Mouse (Mus musculus) heart, postnatal 25 days (tissue): ENCODE measurements at regions not wholly inside any gene's neighbourhood (a gene's known extent, or its start where the extent isn't known, plus 50 kb on each side); places are given as distances from the start of the nearest gene placed in this dataset.

ENCODE experiments used
- DNase-seq: peaks from one replicate; pipeline ENCODE4 v3.0.0; 2022; ENCODE audit warnings: low spot score
- intact Hi-C: fragments of 180-260 bp; cut with DNase I; formaldehyde crosslinking; loops from one replicate; pipeline ENCODE4 v1.15.1; 2025

GRCm38 (mm10) chr13:107676310-107677090, 367.7 kb upstream of the Smim15 start:
- peak; percentile 32 for DNase-seq
- intact Hi-C loops, result loop anchor here (5.0 to 10.0 kb wide), 2 partner anchors 216 to 478 kb away; partner anchors contain the start of genes Ercc8 and Ndufaf2

GRCm38 (mm10) chr13:107672166-107672565, 372.1 kb upstream of the Smim15 start:
- intact Hi-C loops, result loop anchor here (10.0 kb wide), 1 partner anchor 483 kb away; the partner anchor contains the start of genes Ercc8 and Ndufaf2
- DNase-seq, result no peak

- no peak for DNase-seq
- intact Hi-C loops, result no loop called here
Measured at GRCm38 (mm10) chr13:107668509-107668908, 375.7 kb upstream of the Smim15 start.

GRCm38 (mm10) chr13:107665775-107666174, 378.5 kb upstream of the Smim15 start:
- intact Hi-C loops, result no loop called here
- DNase-seq, result no peak

DNA sequence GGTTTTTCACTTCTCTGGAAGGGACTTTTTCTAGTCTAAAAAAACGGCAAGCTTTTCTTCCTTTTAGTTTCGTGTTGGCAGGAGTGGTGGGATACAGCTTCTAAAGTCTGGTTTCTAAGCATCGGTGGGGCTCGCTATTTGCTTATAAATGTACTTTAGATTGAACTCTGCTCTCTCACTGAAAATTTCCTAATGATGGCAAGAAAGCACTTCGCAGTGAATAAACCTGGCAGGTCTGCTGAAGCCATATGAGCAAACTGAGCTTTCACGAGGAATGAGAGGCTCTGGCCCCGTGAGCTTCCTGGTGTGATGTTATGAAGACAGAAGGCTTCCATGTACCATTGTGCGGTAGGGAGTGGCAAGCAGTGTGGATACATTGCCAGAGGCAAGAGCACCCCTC, 380.0 kb upstream of the Smim15 start:
- no peak for DNase-seq
- intact Hi-C loops, result no loop called here

- no peak for DNase-seq
- intact Hi-C loops, result no loop called here
Measured at GRCm38 (mm10) chr13:107663745-107664144, 380.5 kb upstream of the Smim15 start.

DNA sequence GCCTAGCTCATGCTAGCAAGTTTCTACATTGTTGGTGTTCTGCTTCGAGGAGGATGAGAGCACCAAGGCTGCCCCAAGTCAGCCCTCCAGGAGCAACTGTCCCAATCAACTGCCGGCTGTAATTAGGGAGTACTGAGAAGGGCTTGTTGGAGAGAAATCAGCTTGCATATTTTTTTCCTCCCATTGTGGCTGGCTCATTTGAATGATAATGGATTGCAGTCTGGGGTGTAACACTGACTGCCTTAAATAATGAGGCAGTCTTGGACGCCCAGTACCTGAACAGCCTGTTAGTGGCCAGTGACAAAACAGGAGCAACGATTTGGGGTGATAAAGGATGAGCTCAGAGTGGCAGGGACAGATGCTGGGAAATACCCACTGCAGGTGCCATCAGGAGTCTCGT, 382.8 kb upstream of the Smim15 start:
- intact Hi-C loops, result no loop called here
- DNase-seq, result no peak

DNA sequence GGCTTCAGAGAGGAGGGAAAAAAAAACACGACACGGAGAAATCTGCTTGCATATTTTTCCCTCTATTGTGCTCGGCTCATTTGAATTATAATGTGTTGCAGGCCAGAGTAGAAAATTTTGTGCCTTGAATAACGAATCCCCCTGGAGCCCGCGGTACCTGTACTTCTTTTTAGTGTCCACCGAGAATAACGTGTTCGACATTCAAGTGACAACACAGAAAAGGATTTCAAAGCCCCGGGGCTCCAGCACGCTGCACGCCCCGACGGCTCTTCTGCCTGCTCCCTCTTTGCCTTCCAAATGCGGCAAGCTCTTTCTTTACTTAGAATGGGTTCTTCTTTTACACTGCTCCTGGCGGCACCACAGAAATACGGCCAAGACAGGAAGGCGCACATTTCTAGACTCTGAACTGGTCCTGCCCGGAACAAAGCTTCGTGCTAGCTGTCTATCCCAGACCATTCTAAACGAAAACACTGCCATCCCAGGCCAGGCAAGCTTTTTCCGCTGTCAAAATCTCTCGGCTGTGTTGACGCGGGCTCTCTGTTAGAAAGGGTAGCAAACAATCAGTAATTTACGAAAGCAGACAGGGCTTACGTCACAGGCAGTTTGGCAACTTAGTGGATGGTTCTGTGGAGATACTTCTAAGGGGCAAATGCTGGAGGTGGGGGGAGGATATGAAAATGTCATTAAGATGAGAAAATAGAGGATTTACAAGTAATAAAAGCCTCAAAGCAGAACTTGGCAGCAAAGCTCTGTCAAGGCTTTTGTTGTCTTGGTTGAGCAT, 398.2 kb upstream of the Smim15 start:
- no peak for DNase-seq
- intact Hi-C loops, result no loop called here

GRCm38 (mm10) chr13:107645121-107645864, 399.0 kb upstream of the Smim15 start:
- DNase-seq, result no peak
- intact Hi-C loops, result no loop called here

GRCm38 (mm10) chr13:107644705-107645104, 399.5 kb upstream of the Smim15 start:
- intact Hi-C loops, result no loop called here
- DNase-seq, result no peak

- no peak for DNase-seq
- intact Hi-C loops, result no loop called here
Measured at GRCm38 (mm10) chr13:107641926-107642657, 402.2 kb upstream of the Smim15 start.

GRCm38 (mm10) chr13:107639620-107640019, 404.6 kb upstream of the Smim15 start:
- intact Hi-C loops, result no loop called here
- DNase-seq, result no peak

GRCm38 (mm10) chr13:107637269-107637668, 407.0 kb upstream of the Smim15 start:
- no peak for DNase-seq
- intact Hi-C loops, result no loop called here

DNA sequence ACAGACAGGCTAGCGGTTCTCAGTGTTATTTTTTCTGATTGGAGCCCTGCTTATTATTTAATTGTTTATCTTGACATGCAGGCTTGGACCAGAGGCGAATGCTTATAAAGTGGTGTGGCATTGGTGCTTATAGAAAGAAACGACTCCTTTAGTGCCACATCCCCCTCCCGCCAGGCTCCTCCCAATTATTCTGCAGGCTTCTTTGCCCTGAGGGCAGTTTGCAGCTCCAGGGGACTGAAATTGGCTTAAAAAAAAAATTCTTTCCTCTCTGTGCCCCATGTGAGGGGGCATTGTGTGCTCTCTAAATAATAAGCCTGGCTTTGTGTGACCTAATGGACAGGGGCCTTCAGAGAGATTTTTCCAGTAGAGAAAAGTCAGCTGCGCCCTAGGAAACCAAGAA, 409.1 kb upstream of the Smim15 start:
- no peak for DNase-seq
- intact Hi-C loops, result no loop called here

GRCm38 (mm10) chr13:107627073-107627472, 417.2 kb upstream of the Smim15 start:
- intact Hi-C loops, result no loop called here
- no peak for DNase-seq

- intact Hi-C loops, result no loop called here
- DNase-seq, result no peak
Measured at GRCm38 (mm10) chr13:107626670-107627069, 417.6 kb upstream of the Smim15 start.

DNA sequence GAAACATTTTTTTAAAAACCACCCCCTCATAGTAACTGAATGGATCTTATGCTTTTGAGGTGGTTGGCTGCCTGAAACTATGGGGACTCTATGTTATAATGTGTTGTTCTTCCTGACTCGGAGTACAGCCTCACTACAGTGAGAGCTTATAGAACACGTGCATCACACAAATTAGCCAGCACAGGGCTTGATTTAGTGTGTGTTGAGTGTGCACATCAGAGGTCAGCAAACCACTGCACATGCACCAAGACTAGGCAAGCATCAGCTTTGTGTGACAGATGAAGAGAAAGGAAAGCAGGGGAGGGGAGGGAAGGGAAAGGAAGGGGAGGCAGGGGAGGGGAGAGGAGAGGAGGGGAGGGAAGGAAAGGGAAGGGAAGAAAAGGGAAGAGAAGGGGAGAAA, 422.9 kb upstream of the Smim15 start:
- intact Hi-C loops, result no loop called here
- no peak for DNase-seq

DNA sequence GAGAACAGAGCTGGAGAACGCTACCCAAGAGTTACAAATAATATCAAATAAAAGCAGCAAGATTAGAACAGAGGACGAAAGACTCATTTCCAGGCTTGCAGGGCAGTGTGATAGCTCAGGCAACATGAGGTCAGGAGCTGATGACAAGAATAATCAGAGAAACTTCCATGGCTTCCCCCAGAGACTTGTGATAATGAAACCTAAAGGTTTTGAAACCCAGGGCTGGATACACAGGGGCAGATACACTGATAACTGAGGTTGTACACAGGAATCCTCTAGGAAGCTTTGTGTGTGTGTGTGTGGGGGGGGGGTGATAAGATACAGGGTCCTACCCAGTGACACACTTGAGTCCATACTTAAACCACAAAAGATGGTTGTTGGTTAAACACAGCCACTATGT, 423.4 kb upstream of the Smim15 start:
- intact Hi-C loops, result no loop called here
- no peak for DNase-seq

GRCm38 (mm10) chr13:107620210-107620609, 424.0 kb upstream of the Smim15 start:
- intact Hi-C loops, result no loop called here
- DNase-seq, result no peak

- intact Hi-C loops, result no loop called here
- no peak for DNase-seq
Measured at GRCm38 (mm10) chr13:107619430-107619927, 424.8 kb upstream of the Smim15 start.
